Mouse (Mus musculus): ENCODE data around the gene Dbp.

DNA sequence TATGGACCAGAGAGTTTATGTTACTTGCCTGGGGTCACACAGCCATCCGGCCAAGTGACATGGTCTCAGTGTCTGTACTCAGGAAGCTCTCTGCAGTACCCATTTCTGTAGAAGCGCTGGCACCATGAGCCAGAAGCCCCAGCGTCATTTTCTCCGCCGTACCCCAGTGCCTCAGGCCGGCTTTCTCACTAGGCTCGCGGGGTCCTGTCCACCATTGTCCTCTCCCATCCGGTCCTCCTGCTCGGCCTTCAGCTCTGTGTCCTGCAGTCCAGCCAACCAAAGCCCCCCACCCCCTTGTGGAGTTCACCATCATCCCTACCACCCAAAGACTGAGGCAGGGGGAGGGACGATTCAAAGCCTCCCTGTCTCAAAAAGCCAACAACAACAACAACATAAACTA lies 3.3 kb upstream of the Dbp start:
- no peak for TF ChIP-seq POLR2A (IDR thresholded peaks at IDR 0.05; ENCODE audit: borderline replicate concordance, extremely low read depth, insufficient read depth, insufficient read length, poor library complexity, severe bottlenecking)
- no peak for TF ChIP-seq CTCF (IDR thresholded peaks at IDR 0.05; ENCODE audit: borderline replicate concordance, extremely low read depth, insufficient read depth, insufficient read length)

Data from brain, embryonic 14.5 days (tissue).